Mouse (Mus musculus) C2C12 (cell line): Measurements from ENCODE around the gene Vinac1.

Source experiments
- CTCF ChIP-seq: IDR thresholded peaks from one replicate; pipeline ENCODE4 v1.5.1; 2011; ENCODE audit not compliant: control insufficient read depth, insufficient read depth, insufficient read length
- MYOD1 ChIP-seq: IDR thresholded peaks from one replicate; pipeline ENCODE4 v1.6.1; 2011; ENCODE audit warnings: low read depth; ENCODE audit not compliant: control insufficient read depth, insufficient read length
- USF1 ChIP-seq: IDR thresholded peaks from one replicate; pipeline ENCODE4 v1.6.1; 2011; ENCODE audit warnings: low read depth, mild to moderate bottlenecking, control low read depth, moderate library complexity

DNA sequence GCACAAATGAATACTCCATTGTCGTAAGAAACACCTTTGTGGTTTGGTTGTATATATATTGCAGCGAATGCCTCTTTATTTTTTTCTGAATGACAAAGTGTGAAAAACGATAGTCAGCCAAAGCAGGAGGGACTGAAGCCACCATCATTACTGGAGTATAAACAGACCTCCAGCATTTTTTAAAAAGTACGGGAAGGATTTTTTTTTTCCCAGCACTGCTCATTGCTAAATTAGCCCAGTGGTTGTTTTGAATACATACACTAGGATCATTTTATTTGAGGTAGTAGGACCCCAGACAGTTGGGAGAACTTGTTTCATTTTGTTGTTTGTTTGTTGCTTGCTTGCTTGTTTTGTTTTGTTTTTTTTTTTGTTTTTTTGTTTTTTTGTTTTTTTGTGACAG is 72.4 kb downstream of the Vinac1 start:
- TF ChIP-seq MYOD1 (no peak), CTCF (no peak), USF1 (no peak)
